Mouse (Mus musculus): Measurements from ENCODE around the gene Ceacam2. TPM values are rescaled to one million over a fixed set of nuclear protein-coding genes. Genes with fewer than 3 reads are reported as not detected.

The Ceacam2 gene
- polyA plus RNA-seq (2012; rRNA removed): 0.03 TPM in 1 of 2 replicates, not detected in the other

GRCm38 (mm10) chr7:25539376-25539907 is at the start of gene Ceacam2:
Gene Ceacam2 (minus strand): TSS chr7:25539857.

GRCm38 (mm10) chr7:25477091-25477751 is 62.4 kb downstream of the Ceacam2 start, which contains the start of gene Ceacam1:
Gene Ceacam1 (minus strand): TSS chr7:25477603.

Other genes with a start within 250 kb of the Ceacam2 start
- 154 and 172 TPM in 2 replicates for gene Pafah1b3, start 241.9 kb downstream of the Ceacam2 start, polyA plus RNA-seq (2012; rRNA removed)
- gene Prr19, start 238.4 kb downstream of the Ceacam2 start, polyA plus RNA-seq (2012; rRNA removed): 0.12 and 0.18 TPM in 2 replicates
- gene Tmem145, start 233.8 kb downstream of the Ceacam2 start, polyA plus RNA-seq (2012; rRNA removed): 0.10 and 0.21 TPM in 2 replicates
- 113 and 119 TPM in 2 replicates for gene Megf8, start 222.7 kb downstream of the Ceacam2 start, polyA plus RNA-seq (2012; rRNA removed)
- gene Cnfn, start 170.1 kb downstream of the Ceacam2 start, polyA plus RNA-seq (2012; rRNA removed): 3.7 TPM in 1 of 2 replicates, not detected in the other
- 105 and 109 TPM in 2 replicates for gene Lipe, start 141.1 kb downstream of the Ceacam2 start, polyA plus RNA-seq (2012; rRNA removed)
- 7.7 and 9.4 TPM in 2 replicates for gene Cxcl17, start 127.0 kb downstream of the Ceacam2 start, polyA plus RNA-seq (2012; rRNA removed)
- gene Ceacam1, start 62.3 kb downstream of the Ceacam2 start, polyA plus RNA-seq (2012; rRNA removed): 7.2 and 8.8 TPM in 2 replicates
- gene Erich4, start 76.0 kb upstream of the Ceacam2 start, polyA plus RNA-seq (2012; rRNA removed): not detected in 2 replicates
- 51.2 and 60.0 TPM in 2 replicates for gene Dmac2, start 79.6 kb upstream of the Ceacam2 start, polyA plus RNA-seq (2012; rRNA removed)
- gene B3gnt8, start 86.8 kb upstream of the Ceacam2 start, polyA plus RNA-seq (2012; rRNA removed): 25.7 and 33.2 TPM in 2 replicates
- 255 and 263 TPM in 2 replicates for gene Bckdha, start 119.1 kb upstream of the Ceacam2 start, polyA plus RNA-seq (2012; rRNA removed)
- 97.4 and 109 TPM in 2 replicates for gene Exosc5, start 119.3 kb upstream of the Ceacam2 start, polyA plus RNA-seq (2012; rRNA removed)
- 0.86 and 1.2 TPM in 2 replicates for gene Tmem91, start 135.3 kb upstream of the Ceacam2 start, polyA plus RNA-seq (2012; rRNA removed)
- gene B9d2, start 140.9 kb upstream of the Ceacam2 start, polyA plus RNA-seq (2012; rRNA removed): 99.9 and 100 TPM in 2 replicates
- 48.5 and 56.7 TPM in 2 replicates for gene Tgfb1, start 147.1 kb upstream of the Ceacam2 start, polyA plus RNA-seq (2012; rRNA removed)
- gene Ccdc97, start 179.2 kb upstream of the Ceacam2 start, polyA plus RNA-seq (2012; rRNA removed): 117 and 135 TPM in 2 replicates
- gene Hnrnpul1, start 214.9 kb upstream of the Ceacam2 start, polyA plus RNA-seq (2012; rRNA removed): 58.3 and 68.0 TPM in 2 replicates
- gene Axl, start 248.8 kb upstream of the Ceacam2 start, polyA plus RNA-seq (2012; rRNA removed): 164 TPM in 2 replicates